Mouse (Mus musculus) frontal cortex, adult 2 months (tissue): ENCODE data around the gene Tead1. TPM values are rescaled to one million over a fixed set of nuclear protein-coding genes. Genes with fewer than 3 reads are reported as not detected.

Source experiments
- DNase-seq, 2 experiments: peaks; one replicate each; pipeline ENCODE4 v3.0.0; 2022; ENCODE audit warnings: low spot score in 1 of 2; ENCODE audit errors: extremely low spot score in 1 of 2
- polyA plus RNA-seq: library from polyadenylated mRNA; depleted of rRNA; stranded (reverse); fragments of >200 nt; gene quantifications from 2 replicates; pipeline ENCODE4 v1.2.3, GENCODE M21; 2012

Tead1 gene
- polyA plus RNA-seq, 1 experiment, result 8.1 TPM

- DNase-seq, result peak in 1 of 2 experiments; percentile 5
These were observed 276.1 kb downstream of the Tead1 start for GRCm38 (mm10) chr7:112955103-112955827.

DNA sequence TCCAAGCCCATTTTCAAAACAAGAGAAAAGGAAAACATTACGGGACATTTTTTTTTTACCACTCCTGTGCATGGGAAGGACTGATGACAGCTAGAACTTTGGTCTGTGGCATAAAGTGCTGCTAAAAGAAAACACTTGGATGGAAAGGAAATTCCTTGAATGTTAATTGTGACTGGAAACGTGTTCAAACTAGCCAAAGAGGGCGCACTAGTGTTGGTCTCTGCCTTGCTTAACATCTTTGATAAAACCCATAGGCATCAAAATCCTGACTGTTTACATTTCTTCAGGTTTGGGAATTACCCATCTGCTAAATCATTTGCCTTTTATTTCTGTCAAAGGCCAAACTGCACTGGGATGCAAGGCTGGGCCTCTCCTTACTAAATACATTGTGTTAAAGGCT, 276.8 kb downstream of the Tead1 start:
- DNase-seq, result no peak
